Mouse (Mus musculus): ENCODE results near the gene Fem1a.

- TF ChIP-seq CTCF (IDR thresholded peaks at IDR 0.05; ENCODE audit: control insufficient read depth, insufficient read depth, low read length) = no peak
- 0 out of 2 replicates have a peak, but pooled peaks have one; percentile 7 for TF ChIP-seq POLR2A (IDR thresholded peaks at IDR 0.05; ENCODE audit: borderline replicate concordance, control insufficient read depth, low read depth, low read length)
These were observed 14.8 kb upstream of the Fem1a start for GRCm38 (mm10) chr17:56241541-56242401.
